Mouse (Mus musculus): ENCODE measurements at regions not wholly inside any gene's neighbourhood (a gene's known extent, or its start where the extent isn't known, plus 50 kb on each side); places are given as distances from the start of the nearest gene placed in this dataset.

- Histone ChIP-seq H3K27ac (ENCODE audit: low read length) (no peak overlapping the region), H3K9ac (replicated peaks; ENCODE audit: low read depth, low read length) (no peak overlapping the region), H3K36me3 (ENCODE audit: control insufficient read depth, insufficient read depth) (no peaks in the 10 kb centered on the region), H3K4me2 (ENCODE audit: low read length) (no peak overlapping the region), H3K27me3 (replicated peaks; ENCODE audit: control insufficient read depth, insufficient read depth, low read length) (no peaks in the 10 kb centered on the region), H3K9me3 (ENCODE audit: control insufficient read depth, low read length) (no peaks in the 10 kb centered on the region), H3K4me1 (replicated peaks; ENCODE audit: control insufficient read depth, insufficient read depth, low read length) (no peaks in the 10 kb centered on the region), H3K4me3 (replicated peaks; ENCODE audit: low read length) (no peak overlapping the region)
- WGBS = 82% methylated on average over 2 of the region's 2 CpGs
- ATAC-seq = no peak
These were observed 602.6 kb upstream of the Lrrc4c start for GRCm38 (mm10) chr2:95715355-95715754.

Data from forebrain, embryonic 16.5 days (tissue).